Comparison of ENCODE assay signal across 17 mouse cellular contexts in genomic region chr14:72504985-72505384, GRCm38 (mm10). TPM values are rescaled to one million over a fixed set of nuclear protein-coding genes. Genes with fewer than 3 reads are reported as not detected.
A peak's percentile ranks its signal among the peaks of the same experiment; 100 is the strongest.
DNase-seq lines count a peak whose midpoint lies in the region; ATAC-seq and TF ChIP-seq lines count a peak whose summit lies in the region.
"Had no signal": no experiment of that assay in that cellular context is flagged by ENCODE, and none has a peak within 500 bp of the region (broad histone marks: within the 10 kb centered on the region; RNA-seq: fewer than 3 reads in every experiment).

No protein-coding gene starts in this region.

- ATAC-seq in lung, embryonic 14.5 days (ENCODE audit: insufficient read depth): no peak
- ATAC-seq: forebrain, embryonic 14.5 days; midbrain, embryonic 13.5 days had no signal

- DNase-seq in lung, embryonic 14.5 days: no peak
- no peak for DNase-seq in lung, adult 18-20 months
- peak; percentile 34 for DNase-seq in ZHBTc4 (ENCODE audit: low read depth, low spot score)
- DNase-seq in retina, embryonic 14.5 days (ENCODE audit: low spot score): peak; percentile 37
- DNase-seq in MN1 (ENCODE audit: low spot score): no peak
- no peak for DNase-seq in gastrocnemius, adult 8-10 months (ENCODE audit: low spot score in 2 of 2)
- DNase-seq: cerebellum, adult 9-10 months; gastrocnemius, postnatal 25 days; layer of hippocampus, postnatal 36 days; liver, embryonic 13.5 days had no signal

- no peak for TF ChIP-seq EP300 in ES-Bruce4 (IDR thresholded peaks at IDR 0.05; ENCODE audit: insufficient read depth, low read depth, low read length)

- peaks cover 6% of the 10 kb centered on the region; the same call in 1 of the 2 replicates for H3K4me1 ChIP-seq in lung, embryonic 14.5 days (ENCODE audit: insufficient read depth)
- no peaks in the 10 kb centered on the region for H3K4me1 ChIP-seq in ES-Bruce4 (ENCODE audit: control insufficient read depth, insufficient read depth, low read length)
- H3K4me1 ChIP-seq: liver, embryonic 13.5 days had no signal

- WGBS in lung, embryonic 14.5 days: 100% methylated on average over 1 of the region's 1 CpGs

- H3K9ac ChIP-seq in lung, embryonic 14.5 days: no peak overlapping the region
- no peak overlapping the region for H3K9ac ChIP-seq in ES-Bruce4 (ENCODE audit: low read depth, poor library complexity, severe bottlenecking)
- H3K9ac ChIP-seq: hindbrain, embryonic 14.5 days; liver, embryonic 13.5 days; midbrain, embryonic 13.5 days; neural tube, embryonic 12.5 days had no signal

- no peak overlapping the region for H3K4me2 ChIP-seq in lung, embryonic 14.5 days
- H3K4me2 ChIP-seq: hindbrain, embryonic 14.5 days; liver, embryonic 13.5 days; midbrain, embryonic 13.5 days; neural tube, embryonic 12.5 days had no signal

- no peaks in the 10 kb centered on the region for H3K9me3 ChIP-seq in lung, embryonic 14.5 days (ENCODE audit: low read depth, low read length)
- no peaks in the 10 kb centered on the region; the same call in 1 of the 2 replicates for H3K9me3 ChIP-seq in ES-Bruce4 (replicated peaks; ENCODE audit: control insufficient read depth, insufficient read depth, low read length, poor library complexity, severe bottlenecking)
- H3K9me3 ChIP-seq: liver, embryonic 13.5 days; midbrain, embryonic 13.5 days; neural tube, embryonic 12.5 days had no signal

- 0 out of 2 replicates have a peak, but pooled peaks have one; percentile 16 for TF ChIP-seq CTCF in lung, embryonic 14.5 days (IDR thresholded peaks at IDR 0.05; ENCODE audit: low read depth)
- TF ChIP-seq CTCF in ES-Bruce4 (IDR thresholded peaks at IDR 0.05; ENCODE audit: low read depth, low read length): peak; percentile 35

- no peaks in the 10 kb centered on the region for H3K36me3 ChIP-seq in lung, embryonic 14.5 days (ENCODE audit: insufficient read depth)
- no peaks in the 10 kb centered on the region for H3K36me3 ChIP-seq in ES-Bruce4 (ENCODE audit: control insufficient read depth, insufficient read depth, low read length, poor library complexity, severe bottlenecking)
- H3K36me3 ChIP-seq: liver, embryonic 13.5 days; midbrain, embryonic 13.5 days; neural tube, embryonic 12.5 days had no signal

- H3K27me3 ChIP-seq in lung, embryonic 14.5 days (ENCODE audit: insufficient read depth, low read length): no peaks in the 10 kb centered on the region
- H3K27me3 ChIP-seq in ES-Bruce4 (ENCODE audit: control insufficient read depth, insufficient read depth, low read length, poor library complexity, severe bottlenecking): no peaks in the 10 kb centered on the region; the same call in 1 of the 2 replicates
- H3K27me3 ChIP-seq: liver, embryonic 13.5 days; midbrain, embryonic 13.5 days; neural tube, embryonic 12.5 days had no signal

- no peak overlapping the region for H3K4me3 ChIP-seq in lung, embryonic 14.5 days (ENCODE audit: low read depth, low read length)
- H3K4me3 ChIP-seq in ES-Bruce4 (ENCODE audit: low read depth, low read length): no peak overlapping the region
- H3K4me3 ChIP-seq: liver, embryonic 13.5 days; midbrain, embryonic 13.5 days; neural tube, embryonic 12.5 days had no signal

- no peak overlapping the region for H3K27ac ChIP-seq in lung, embryonic 14.5 days (ENCODE audit: low read depth)
- no peak overlapping the region for H3K27ac ChIP-seq in ES-Bruce4 (ENCODE audit: insufficient read depth, low read length)
- H3K27ac ChIP-seq: hindbrain, embryonic 14.5 days; liver, embryonic 13.5 days; midbrain, embryonic 13.5 days; neural tube, embryonic 12.5 days had no signal

- TF ChIP-seq POLR2A in ES-Bruce4 (IDR thresholded peaks at IDR 0.05; ENCODE audit: insufficient read depth, low read length): no peak

RNA-seq across cellular contexts. Expression of gene Gm9195, which starts 13.3 kb away (rescaled TPM):
- not detected in 2 replicates for polyA plus RNA-seq in lung, embryonic 14.5 days (2014; fragmentation: Nextera tagmentation; extraction: Ambion mirVana)
- not detected in 2 replicates for polyA plus RNA-seq in ES-Bruce4 (2011; ENCODE audit: insufficient read depth, insufficient read length, low read depth, missing spikeins)
- not detected for total RNA-seq in gastrocnemius, adult 8-10 months (2022)
- total RNA-seq: gastrocnemius, postnatal 25 days; layer of hippocampus, postnatal 36 days had no signal
- polyA plus RNA-seq: forebrain, embryonic 14.5 days; heart, embryonic 14.5 days; hindbrain, embryonic 14.5 days; kidney, embryonic 16.5 days; liver, embryonic 13.5 days; midbrain, embryonic 13.5 days; neural tube, embryonic 12.5 days had no signal

Comparison
In these comparisons a context has a peak if more than half of its experiments do, and no peak if none do; other contexts are left out.
1. DNase-seq: peak in ZHBTc4 (single experiment) and retina, embryonic 14.5 days (single experiment); none in lung, embryonic 14.5 days (single experiment), lung, adult 18-20 months (0 of 2), MN1 (single experiment) and gastrocnemius, adult 8-10 months (0 of 2).